Mouse (Mus musculus) CH12F3 (cell line): ENCODE data around the gene Klc2.

Experiments
- in situ Hi-C: fragments of 300-500 bp; cut with MboI; formaldehyde crosslinking; loops from 2 replicates; pipeline ENCODE4 v1.14.3; 2020; ENCODE audit warnings: low sequenced_read_pairs

The Klc2 gene

GRCm38 (mm10) chr19:5079279-5079678 lies 39.1 kb downstream of the Klc2 start:
- in situ Hi-C loops = no loop called here

GRCm38 (mm10) chr19:5073518-5073917 lies 44.8 kb downstream of the Klc2 start:
- in situ Hi-C loops = no loop called here

- in situ Hi-C loops = no loop called here
Measured at GRCm38 (mm10) chr19:5073028-5073427, 45.3 kb downstream of the Klc2 start.

GRCm38 (mm10) chr19:5072389-5073019 lies 45.9 kb downstream of the Klc2 start:
- in situ Hi-C loops = no loop called here

- in situ Hi-C loops = no loop called here
Measured at GRCm38 (mm10) chr19:5071545-5072369, 46.6 kb downstream of the Klc2 start.

- in situ Hi-C loops = no loop called here
Measured at GRCm38 (mm10) chr19:5071077-5071476, 47.3 kb downstream of the Klc2 start.

- in situ Hi-C loops = no loop called here
Measured at GRCm38 (mm10) chr19:5069978-5070377, 48.4 kb downstream of the Klc2 start.

- in situ Hi-C loops = no loop called here
Measured at GRCm38 (mm10) chr19:5069486-5069885, 48.9 kb downstream of the Klc2 start.

- in situ Hi-C loops = no loop called here
Measured at GRCm38 (mm10) chr19:5068570-5069234, 49.7 kb downstream of the Klc2 start.

GRCm38 (mm10) chr19:5067867-5068569 lies 50.3 kb downstream of the Klc2 start, which contains the start of gene Cd248:
Gene Cd248 (plus strand): TSS chr19:5068078.
- in situ Hi-C loops = no loop called here

GRCm38 (mm10) chr19:5067040-5067799 lies 51.1 kb downstream of the Klc2 start:
- in situ Hi-C loops = no loop called here

- in situ Hi-C loops = no loop called here
Measured at GRCm38 (mm10) chr19:5065104-5065503, 53.3 kb downstream of the Klc2 start.

- in situ Hi-C loops = no loop called here
Measured at GRCm38 (mm10) chr19:5062446-5062845, 55.9 kb downstream of the Klc2 start.

- in situ Hi-C loops = no loop called here
Measured at GRCm38 (mm10) chr19:5062041-5062440, 56.3 kb downstream of the Klc2 start.

GRCm38 (mm10) chr19:5060365-5061330 lies 57.7 kb downstream of the Klc2 start:
- in situ Hi-C loops = no loop called here

- in situ Hi-C loops = no loop called here
Measured at GRCm38 (mm10) chr19:5058801-5059771, 59.3 kb downstream of the Klc2 start.

- in situ Hi-C loops = no loop called here
Measured at GRCm38 (mm10) chr19:5057876-5058775, 60.2 kb downstream of the Klc2 start.
